Mouse (Mus musculus): ENCODE results near the gene Man1a2.

The Man1a2 gene

GRCm38 (mm10) chr3:100568443-100569390, 116.6 kb downstream of the Man1a2 start:
- DNase-seq (ENCODE audit: low spot score in 2 of 2), result no peak

GRCm38 (mm10) chr3:100563565-100563964, 121.7 kb downstream of the Man1a2 start:
- DNase-seq (ENCODE audit: low spot score in 2 of 2), result no peak

- no peak for DNase-seq (ENCODE audit: low spot score in 2 of 2)
Observed at GRCm38 (mm10) chr3:100562455-100562854, 122.8 kb downstream of the Man1a2 start.

- no peak for DNase-seq (ENCODE audit: low spot score in 2 of 2)
Observed at GRCm38 (mm10) chr3:100561561-100562175, 123.6 kb downstream of the Man1a2 start.

GRCm38 (mm10) chr3:100559431-100559830, 125.9 kb downstream of the Man1a2 start:
- no peak for DNase-seq (ENCODE audit: low spot score in 2 of 2)

- DNase-seq (ENCODE audit: low spot score in 2 of 2), result no peak
Observed at GRCm38 (mm10) chr3:100558211-100558708, 127.0 kb downstream of the Man1a2 start.

GRCm38 (mm10) chr3:100554843-100555242, 130.5 kb downstream of the Man1a2 start:
- no peak for DNase-seq (ENCODE audit: low spot score in 2 of 2)

- no peak for DNase-seq (ENCODE audit: low spot score in 2 of 2)
Observed at GRCm38 (mm10) chr3:100552171-100552570, 133.1 kb downstream of the Man1a2 start.

- DNase-seq (ENCODE audit: low spot score in 2 of 2), result no peak
Observed at GRCm38 (mm10) chr3:100547913-100548292, 137.4 kb downstream of the Man1a2 start.

- no peak for DNase-seq (ENCODE audit: low spot score in 2 of 2)
Observed at GRCm38 (mm10) chr3:100547162-100547912, 138.0 kb downstream of the Man1a2 start.

- DNase-seq (ENCODE audit: low spot score in 2 of 2), result no peak
Observed at GRCm38 (mm10) chr3:100536686-100537085, 148.6 kb downstream of the Man1a2 start.

- DNase-seq (ENCODE audit: low spot score in 2 of 2), result no peak
Observed at GRCm38 (mm10) chr3:100535902-100536301, 149.4 kb downstream of the Man1a2 start.

- no peak for DNase-seq (ENCODE audit: low spot score in 2 of 2)
Observed at GRCm38 (mm10) chr3:100535298-100535697, 150.0 kb downstream of the Man1a2 start.

- DNase-seq (ENCODE audit: low spot score in 2 of 2), result no peak
Observed at GRCm38 (mm10) chr3:100534394-100534793, 150.9 kb downstream of the Man1a2 start.

- DNase-seq (ENCODE audit: low spot score in 2 of 2), result no peak
Observed at GRCm38 (mm10) chr3:100533429-100533828, 151.9 kb downstream of the Man1a2 start.

- no peak for DNase-seq (ENCODE audit: low spot score in 2 of 2)
Observed at GRCm38 (mm10) chr3:100530919-100531318, 154.4 kb downstream of the Man1a2 start.

GRCm38 (mm10) chr3:100530244-100530788, 155.0 kb downstream of the Man1a2 start:
- no peak for DNase-seq (ENCODE audit: low spot score in 2 of 2)

GRCm38 (mm10) chr3:100522671-100523070, 162.6 kb downstream of the Man1a2 start:
- no peak for DNase-seq (ENCODE audit: low spot score in 2 of 2)

GRCm38 (mm10) chr3:100521626-100522025, 163.7 kb downstream of the Man1a2 start:
- no peak for DNase-seq (ENCODE audit: low spot score in 2 of 2)

- DNase-seq (ENCODE audit: low spot score in 2 of 2), result no peak
Observed at GRCm38 (mm10) chr3:100515754-100516141, 169.6 kb downstream of the Man1a2 start.

GRCm38 (mm10) chr3:100515093-100515753, 170.1 kb downstream of the Man1a2 start:
- no peak for DNase-seq (ENCODE audit: low spot score in 2 of 2)

Measured in heart, adult 9 months (tissue).